Mouse (Mus musculus) C2C12 (cell line): ENCODE data around the gene Ppp2r2c. TPM values are rescaled to one million over a fixed set of nuclear protein-coding genes. Genes with fewer than 3 reads are reported as not detected.

Experiments
- H3K27me3 ChIP-seq: one replicate; pipeline ENCODE4 v1.6.1; 2011; ENCODE audit not compliant: control insufficient read depth, insufficient read depth, insufficient read length
- H3K36me3 ChIP-seq: one replicate; pipeline ENCODE4 v1.6.1; 2011; ENCODE audit not compliant: control insufficient read depth, insufficient read depth
- H3K4me3 ChIP-seq: one replicate; pipeline ENCODE4 v1.5.1; 2011; ENCODE audit warnings: mild to moderate bottlenecking, control low read depth; ENCODE audit not compliant: poor library complexity, insufficient read depth, severe bottlenecking
- H3K79me2 ChIP-seq: one replicate; pipeline ENCODE4 v1.6.1; 2011; ENCODE audit not compliant: control insufficient read depth, insufficient read depth
- H3K79me3 ChIP-seq: one replicate; pipeline ENCODE4 v1.6.1; 2011; ENCODE audit warnings: low read depth, control low read depth
- H3ac ChIP-seq: one replicate; pipeline ENCODE3; 2011; ENCODE audit warnings: low read depth; ENCODE audit not compliant: control insufficient read depth, insufficient read length
- CEBPB ChIP-seq: IDR thresholded peaks from one replicate; pipeline ENCODE4 v1.6.1; 2011; ENCODE audit warnings: low read depth, mild to moderate bottlenecking, control low read depth, moderate library complexity
- CTCF ChIP-seq: IDR thresholded peaks from one replicate; pipeline ENCODE4 v1.5.1; 2011; ENCODE audit not compliant: control insufficient read depth, insufficient read depth, insufficient read length
- FOSL1 ChIP-seq: IDR thresholded peaks from one replicate; pipeline ENCODE4 v1.8.0; 2011; ENCODE audit warnings: mild to moderate bottlenecking, low read length; ENCODE audit not compliant: poor library complexity, insufficient read depth, severe bottlenecking
- MAX ChIP-seq: IDR thresholded peaks from one replicate; pipeline ENCODE4 v1.6.1; 2011; ENCODE audit warnings: mild to moderate bottlenecking, control low read depth
- MYOD1 ChIP-seq: IDR thresholded peaks from one replicate; pipeline ENCODE4 v1.6.1; 2011; ENCODE audit warnings: low read depth; ENCODE audit not compliant: control insufficient read depth, insufficient read length
- MYOG ChIP-seq: IDR thresholded peaks from one replicate; pipeline ENCODE4 v1.6.1; 2011; ENCODE audit not compliant: control insufficient read depth, insufficient read length; ENCODE audit errors: extremely low read depth
- USF1 ChIP-seq: IDR thresholded peaks from one replicate; pipeline ENCODE4 v1.6.1; 2011; ENCODE audit warnings: low read depth, mild to moderate bottlenecking, control low read depth, moderate library complexity
- polyA plus RNA-seq: library from polyadenylated mRNA; unstranded; fragments of >200 nt; fragmentation: generic; extraction: Trizol; gene quantifications from one replicate; pipeline ENCODE4 v1.2.1, GENCODE M21; 2012; ENCODE audit warnings: missing spikeins

Gene Ppp2r2c
- polyA plus RNA-seq, 1 experiment, result not detected

DNA sequence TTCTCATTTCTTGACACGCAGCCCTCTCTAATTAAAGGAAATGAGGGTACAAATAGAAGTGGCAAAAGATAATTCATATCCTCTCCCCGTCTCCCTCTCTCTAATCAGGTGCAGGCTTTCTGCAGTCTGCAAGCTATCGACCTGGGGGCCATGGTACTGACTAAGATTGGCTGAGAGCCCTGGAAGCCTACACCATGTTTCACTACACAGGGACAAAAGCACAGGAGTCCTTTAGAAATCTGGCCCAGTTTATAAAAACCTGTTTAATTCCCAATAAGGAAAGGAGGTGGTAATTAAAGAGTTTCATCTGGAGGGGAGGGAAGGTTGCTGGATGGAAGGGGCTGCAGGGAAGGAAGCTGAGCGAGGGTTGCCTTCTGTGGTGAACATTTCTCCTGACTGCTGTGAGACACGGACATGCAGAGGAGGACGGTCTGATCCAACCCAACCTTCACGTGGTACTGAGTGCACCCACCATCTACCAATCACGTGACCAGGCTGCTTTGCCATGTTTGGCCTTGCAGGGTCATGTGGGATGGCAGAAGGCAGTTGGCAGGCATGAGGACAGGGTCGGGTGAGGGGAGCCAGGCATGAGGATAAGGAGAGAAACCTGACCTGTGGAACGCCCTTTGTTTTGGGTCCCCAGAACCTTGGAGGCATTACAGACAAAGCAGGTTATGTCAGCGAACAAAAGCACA lies 30.2 kb downstream of the Ppp2r2c start:
- TF ChIP-seq USF1 (peak; percentile 40), CTCF (no peak)
- H3K27me3 ChIP-seq, result peaks cover 36% of the 10 kb centered on the region
- no peak overlapping the region for H3K4me3 ChIP-seq
- no peaks in the 10 kb centered on the region for H3K79me3 ChIP-seq
- no peak overlapping the region for H3ac ChIP-seq
- H3K79me2 ChIP-seq, result no peaks in the 10 kb centered on the region
- H3K36me3 ChIP-seq, result no peaks in the 10 kb centered on the region

DNA sequence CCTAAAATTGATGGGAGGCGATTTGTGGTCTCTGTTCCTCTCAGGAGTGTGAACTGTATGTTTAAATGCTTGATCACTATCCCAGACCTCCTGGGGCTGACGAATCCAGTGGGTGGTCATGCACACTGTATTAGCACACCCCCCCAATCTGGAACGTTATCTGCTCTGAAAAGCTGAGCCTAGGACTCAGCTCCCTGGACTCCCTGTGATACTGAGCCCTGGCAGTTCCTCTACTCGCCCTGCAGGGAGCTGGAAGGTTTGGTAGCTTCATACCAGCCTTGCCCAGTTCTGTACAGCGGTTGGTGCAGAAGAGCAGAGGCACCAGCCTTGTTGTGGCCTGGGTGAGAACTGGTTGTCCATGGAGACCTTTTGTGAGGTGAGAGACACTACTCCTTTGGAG lies 31.1 kb downstream of the Ppp2r2c start:
- no peaks in the 10 kb centered on the region for H3K79me3 ChIP-seq
- no peak overlapping the region for H3K4me3 ChIP-seq
- peaks cover 32% of the 10 kb centered on the region for H3K27me3 ChIP-seq
- no peaks in the 10 kb centered on the region for H3K79me2 ChIP-seq
- H3ac ChIP-seq, result no peak overlapping the region
- H3K36me3 ChIP-seq, result no peaks in the 10 kb centered on the region
- no peak for TF ChIP-seq FOSL1
- no peak for TF ChIP-seq CEBPB
- TF ChIP-seq MYOG, result no peak
- no peak for TF ChIP-seq MAX
- TF ChIP-seq CTCF, result no peak
- no peak for TF ChIP-seq MYOD1
- no peak for TF ChIP-seq USF1

GRCm38 (mm10) chr5:36900189-36900619 lies 31.9 kb downstream of the Ppp2r2c start:
- TF ChIP-seq USF1 (no peak), CEBPB (no peak), MYOG (no peak), MAX (no peak), FOSL1 (no peak), MYOD1 (no peak), CTCF (no peak)
- peaks cover 39% of the 10 kb centered on the region for H3K27me3 ChIP-seq
- H3K79me2 ChIP-seq, result no peaks in the 10 kb centered on the region

DNA sequence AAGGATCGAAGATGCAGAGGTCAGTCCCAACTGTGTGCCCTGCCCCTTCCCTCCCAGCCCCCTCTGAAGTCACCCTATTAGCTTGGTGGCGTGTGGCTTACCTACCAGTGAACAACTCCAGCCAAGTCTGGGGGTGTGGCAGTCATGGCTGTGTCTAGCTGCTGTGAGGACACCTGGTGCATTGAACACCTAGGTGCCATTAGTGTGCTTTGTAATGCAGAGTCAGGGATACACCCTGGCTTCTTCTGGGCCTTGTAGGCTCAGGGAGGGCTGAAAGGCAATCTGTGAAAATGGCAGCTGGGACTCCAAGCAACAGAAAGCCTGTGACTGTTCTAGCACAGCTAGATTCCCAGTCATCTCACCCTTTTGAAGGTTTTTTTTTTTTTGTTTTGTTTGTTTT lies 34.5 kb downstream of the Ppp2r2c start:
- H3K79me3 ChIP-seq, result no peaks in the 10 kb centered on the region
- no peaks in the 10 kb centered on the region for H3K79me2 ChIP-seq
- no peak overlapping the region for H3ac ChIP-seq
- TF ChIP-seq CTCF, result no peak
- TF ChIP-seq MAX, result no peak
- TF ChIP-seq MYOG, result no peak
- TF ChIP-seq MYOD1, result no peak
- no peak for TF ChIP-seq USF1
- TF ChIP-seq FOSL1, result no peak
- no peak for TF ChIP-seq CEBPB
- H3K4me3 ChIP-seq, result no peak overlapping the region
- H3K27me3 ChIP-seq, result peaks cover 51% of the 10 kb centered on the region
- H3K36me3 ChIP-seq, result no peaks in the 10 kb centered on the region

More at GRCm38 (mm10) chr5:36900189-36900619, 31.9 kb downstream of the Ppp2r2c start:
- Histone ChIP-seq H3K4me3 (no peak overlapping the region), H3K79me3 (no peaks in the 10 kb centered on the region), H3ac (no peak overlapping the region), H3K36me3 (no peaks in the 10 kb centered on the region)

DNA sequence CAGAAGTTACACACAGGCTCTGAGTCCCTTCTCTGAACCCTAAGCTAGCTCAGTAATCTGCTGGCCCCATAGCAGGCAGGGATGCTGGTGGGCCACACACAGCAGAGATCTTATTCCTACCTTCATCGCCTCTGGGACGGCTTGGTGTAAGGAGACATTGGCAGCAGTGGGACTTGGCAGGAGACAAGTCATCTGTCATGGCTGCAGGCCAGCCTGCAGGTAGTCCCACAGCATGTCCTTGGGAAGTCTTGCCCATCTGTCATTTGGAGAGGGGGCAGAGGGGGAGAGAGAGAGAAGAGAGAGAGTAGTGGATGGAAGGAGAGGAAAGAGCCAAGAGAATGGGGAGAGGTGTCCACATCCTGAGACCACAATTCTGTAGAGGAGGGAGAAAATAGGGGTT lies 35.8 kb downstream of the Ppp2r2c start:
- no peaks in the 10 kb centered on the region for H3K79me2 ChIP-seq
- peaks cover 54% of the 10 kb centered on the region for H3K27me3 ChIP-seq
- H3K79me3 ChIP-seq, result no peaks in the 10 kb centered on the region
- no peak overlapping the region for H3ac ChIP-seq
- no peaks in the 10 kb centered on the region for H3K36me3 ChIP-seq
- no peak overlapping the region for H3K4me3 ChIP-seq
- TF ChIP-seq FOSL1 (no peak), CEBPB (no peak), USF1 (no peak), MAX (no peak)

GRCm38 (mm10) chr5:36904703-36905102 lies 36.4 kb downstream of the Ppp2r2c start:
- Histone ChIP-seq H3K79me3 (no peaks in the 10 kb centered on the region), H3K27me3 (peaks cover 51% of the 10 kb centered on the region), H3K4me3 (no peak overlapping the region), H3ac (no peak overlapping the region), H3K36me3 (no peaks in the 10 kb centered on the region), H3K79me2 (no peaks in the 10 kb centered on the region)
- TF ChIP-seq MYOG (no peak), CTCF (no peak), CEBPB (no peak), MYOD1 (no peak), FOSL1 (no peak), MAX (no peak), USF1 (no peak)
